ENCODE assay signal across 22 mouse cellular contexts in genomic region chr3:155880722-155881121, GRCm38 (mm10).
DNase-seq lines count a peak whose midpoint lies in the region; ATAC-seq lines count a peak whose summit lies in the region.
"Had no signal": no experiment of that assay in that cellular context is flagged by ENCODE, and none has a peak within 500 bp of the region (broad histone marks: within the 10 kb centered on the region; RNA-seq: fewer than 3 reads in every experiment).

No protein-coding gene starts in this region.

- 0 out of 2 replicates have a peak, but pooled peaks cover 3% of the 10 kb centered on the region for H3K9me3 ChIP-seq in limb, embryonic 13.5 days
- H3K9me3 ChIP-seq in midbrain, embryonic 13.5 days, result no peaks in the 10 kb centered on the region
- H3K9me3 ChIP-seq: embryonic facial prominence, embryonic 13.5 days; embryonic facial prominence, embryonic 15.5 days; forebrain, embryonic 10.5 days; forebrain, embryonic 12.5 days had no signal

- H3K27me3 ChIP-seq in limb, embryonic 13.5 days, result no peaks in the 10 kb centered on the region
- no peaks in the 10 kb centered on the region for H3K27me3 ChIP-seq in midbrain, embryonic 13.5 days
- H3K27me3 ChIP-seq: embryonic facial prominence, embryonic 13.5 days; embryonic facial prominence, embryonic 15.5 days; forebrain, embryonic 12.5 days had no signal

- H3K4me1 ChIP-seq in limb, embryonic 13.5 days, result 0 out of 2 replicates have a peak, but pooled peaks cover 3% of the 10 kb centered on the region
- H3K4me1 ChIP-seq in midbrain, embryonic 13.5 days (replicated peaks), result no peaks in the 10 kb centered on the region
- H3K4me1 ChIP-seq: embryonic facial prominence, embryonic 13.5 days; embryonic facial prominence, embryonic 15.5 days; forebrain, embryonic 10.5 days; forebrain, embryonic 12.5 days had no signal

- H3K4me3 ChIP-seq in limb, embryonic 13.5 days, result no peak overlapping the region
- H3K4me3 ChIP-seq in midbrain, embryonic 13.5 days (replicated peaks), result no peak overlapping the region
- H3K4me3 ChIP-seq: embryonic facial prominence, embryonic 13.5 days; embryonic facial prominence, embryonic 15.5 days; erythroblast, embryonic 14.5 days; forebrain, embryonic 10.5 days; forebrain, embryonic 12.5 days had no signal

- no peak overlapping the region for H3K9ac ChIP-seq in limb, embryonic 13.5 days
- no peak overlapping the region for H3K9ac ChIP-seq in midbrain, embryonic 13.5 days (replicated peaks)
- H3K9ac ChIP-seq: embryonic facial prominence, embryonic 13.5 days; embryonic facial prominence, embryonic 15.5 days; forebrain, embryonic 12.5 days had no signal

- no peaks in the 10 kb centered on the region for H3K36me3 ChIP-seq in limb, embryonic 13.5 days
- H3K36me3 ChIP-seq in midbrain, embryonic 13.5 days, result no peaks in the 10 kb centered on the region
- H3K36me3 ChIP-seq: embryonic facial prominence, embryonic 13.5 days; embryonic facial prominence, embryonic 15.5 days; forebrain, embryonic 10.5 days; forebrain, embryonic 12.5 days had no signal

- peak; percentile 52 for DNase-seq in forelimb bud, embryonic 11.5 days (ENCODE audit: low read depth, low spot score)
- peak; percentile 20 for DNase-seq in hindlimb bud, embryonic 11.5 days (ENCODE audit: extremely low spot score, low read depth, low spot score)
- no peak for DNase-seq in retina, postnatal 1 day
- DNase-seq: adrenal gland, adult 2 months; adrenal gland, postnatal 10 days; adrenal gland, postnatal 25 days; cerebellum, adult 11 months; cerebellum, adult 18-20 months; cerebellum, adult 8-10 months; cerebellum, adult 9-11 months; cerebellum, postnatal 14 days; cerebellum, postnatal 36 days; embryo, embryonic 11 days had no signal

- no peak overlapping the region for H3K4me2 ChIP-seq in limb, embryonic 13.5 days (replicated peaks)
- no peak overlapping the region for H3K4me2 ChIP-seq in midbrain, embryonic 13.5 days (replicated peaks)
- H3K4me2 ChIP-seq: embryonic facial prominence, embryonic 13.5 days; embryonic facial prominence, embryonic 15.5 days; forebrain, embryonic 12.5 days had no signal

- no peak overlapping the region for H3K27ac ChIP-seq in limb, embryonic 13.5 days
- H3K27ac ChIP-seq in midbrain, embryonic 13.5 days, result no peak overlapping the region
- H3K27ac ChIP-seq: embryonic facial prominence, embryonic 13.5 days; embryonic facial prominence, embryonic 15.5 days; forebrain, embryonic 10.5 days; forebrain, embryonic 12.5 days had no signal

- 15% methylated on average over 4 of the region's 4 CpGs for WGBS in limb, embryonic 13.5 days
- WGBS in midbrain, embryonic 13.5 days, result 83% methylated on average over 4 of the region's 4 CpGs

- ATAC-seq in limb, embryonic 13.5 days (ENCODE audit: low FRiP score, low read depth), result peak; percentile 64; the same call in 1 of the 2 replicates
- no peak for ATAC-seq in midbrain, embryonic 13.5 days
- ATAC-seq: forebrain, embryonic 14.5 days; forebrain, embryonic 16.5 days had no signal
